Mouse (Mus musculus): Measurements from ENCODE around the gene 9030025P20Rik. TPM values are rescaled to one million over a fixed set of nuclear protein-coding genes. Genes with fewer than 3 reads are reported as not detected.
"Not testable (repeated sequence)": the region's sequence is repeated elsewhere in the genome, so short reads cannot be mapped to it uniquely, and the experiment has no call there.

The 9030025P20Rik gene
- 1 to 10 TPM; 1.6 to 2.3 TPM for total RNA-seq (2021)
- long read RNA-seq, experiment 1, partial matches to known transcripts = 0 of 5 reads
- long read RNA-seq, experiment 1, other reads (novel, unspliced or antisense) = 4 of 5 reads
- long read RNA-seq, experiment 2, partial matches to known transcripts = 1 of 1 reads
- long read RNA-seq, experiment 2, other reads (novel, unspliced or antisense) = 0 of 1 reads

GRCm38 (mm10) chr17:14978362-14979038, at the start of gene 9030025P20Rik, which contains the start of gene Gm3417:
Gene 9030025P20Rik (plus strand): TSS chr17:14978468.
Gene Gm3417 (minus strand): TSS chr17:14978790.
- DNase-seq; intact Hi-C loops (cut with DNase I; ENCODE audit: low total_unique reads): not testable (repeated sequence)

GRCm38 (mm10) chr17:14928631-14929030, 49.6 kb upstream of the 9030025P20Rik start:
- no peak for DNase-seq
- intact Hi-C loops (cut with DNase I; ENCODE audit: low total_unique reads) = no loop called here

- intact Hi-C loops (cut with DNase I; ENCODE audit: low total_unique reads) = no loop called here
- no peak for DNase-seq
Measured at GRCm38 (mm10) chr17:14930697-14931096, 47.6 kb upstream of the 9030025P20Rik start.

- intact Hi-C loops (cut with DNase I; ENCODE audit: low total_unique reads) = no loop called here
- DNase-seq = no peak
Measured at GRCm38 (mm10) chr17:14931469-14931868, 46.8 kb upstream of the 9030025P20Rik start.

GRCm38 (mm10) chr17:14935280-14935679, 43.0 kb upstream of the 9030025P20Rik start:
- DNase-seq; intact Hi-C loops (cut with DNase I; ENCODE audit: low total_unique reads): not testable (repeated sequence)

GRCm38 (mm10) chr17:14935841-14936605, 42.2 kb upstream of the 9030025P20Rik start:
- no peak for DNase-seq

GRCm38 (mm10) chr17:14942181-14942580, 36.1 kb upstream of the 9030025P20Rik start:
- DNase-seq = not testable (repeated sequence)

More at GRCm38 (mm10) chr17:14935841-14936605, 42.2 kb upstream of the 9030025P20Rik start:
- intact Hi-C loops (cut with DNase I; ENCODE audit: low total_unique reads) = no loop called here

GRCm38 (mm10) chr17:14943009-14943728, 35.1 kb upstream of the 9030025P20Rik start, which contains the start of the genes Wdr27 and 1600012H06Rik:
Gene Wdr27 (minus strand): TSS chr17:14943158.
Gene 1600012H06Rik (plus strand): TSS chr17:14943184.
- DNase-seq = peak; percentile 100
- intact Hi-C loops (cut with DNase I; ENCODE audit: low total_unique reads) = no loop called here

More at GRCm38 (mm10) chr17:14942181-14942580, 36.1 kb upstream of the 9030025P20Rik start:
- intact Hi-C loops (cut with DNase I; ENCODE audit: low total_unique reads) = not testable (repeated sequence)

GRCm38 (mm10) chr17:14943729-14944059, 34.6 kb upstream of the 9030025P20Rik start:
- DNase-seq = no peak
- intact Hi-C loops (cut with DNase I; ENCODE audit: low total_unique reads) = no loop called here

GRCm38 (mm10) chr17:14944551-14944950, 33.7 kb upstream of the 9030025P20Rik start:
- intact Hi-C loops (cut with DNase I; ENCODE audit: low total_unique reads) = no loop called here
- DNase-seq = no peak

- DNase-seq = no peak
- intact Hi-C loops (cut with DNase I; ENCODE audit: low total_unique reads) = no loop called here
Measured at GRCm38 (mm10) chr17:14949161-14949827, 29.0 kb upstream of the 9030025P20Rik start.

- no peak for DNase-seq
- intact Hi-C loops (cut with DNase I; ENCODE audit: low total_unique reads) = no loop called here
Measured at GRCm38 (mm10) chr17:14953452-14953851, 24.8 kb upstream of the 9030025P20Rik start.

- no peak for DNase-seq
- intact Hi-C loops (cut with DNase I; ENCODE audit: low total_unique reads) = no loop called here
Measured at GRCm38 (mm10) chr17:14958686-14959327, 19.5 kb upstream of the 9030025P20Rik start.

GRCm38 (mm10) chr17:14959979-14960378, 18.3 kb upstream of the 9030025P20Rik start:
- peak; percentile 18 for DNase-seq

GRCm38 (mm10) chr17:14960520-14960919, 17.7 kb upstream of the 9030025P20Rik start:
- peak; percentile 23 for DNase-seq
- intact Hi-C loops (cut with DNase I; ENCODE audit: low total_unique reads) = no loop called here

More at GRCm38 (mm10) chr17:14959979-14960378, 18.3 kb upstream of the 9030025P20Rik start:
- intact Hi-C loops (cut with DNase I; ENCODE audit: low total_unique reads) = no loop called here

GRCm38 (mm10) chr17:14960951-14961556, 17.2 kb upstream of the 9030025P20Rik start, which contains the start of gene Phf10:
Gene Phf10 (minus strand): TSS chr17:14961273.
- intact Hi-C loops (cut with DNase I; ENCODE audit: low total_unique reads) = not testable (repeated sequence)
- DNase-seq = peak; percentile 34

- DNase-seq; intact Hi-C loops (cut with DNase I; ENCODE audit: low total_unique reads): not testable (repeated sequence)
Measured at GRCm38 (mm10) chr17:14961557-14962154, 16.6 kb upstream of the 9030025P20Rik start.
